Mouse (Mus musculus): ENCODE data around the gene Rassf5. TPM values are rescaled to one million over a fixed set of nuclear protein-coding genes. Genes with fewer than 3 reads are reported as not detected.
A peak's percentile ranks its signal among the peaks of the same experiment; 100 is the strongest.

Gene Rassf5
- 1 to 10 TPM; 3.9 to 5.4 TPM for total RNA-seq (2021)

DNA sequence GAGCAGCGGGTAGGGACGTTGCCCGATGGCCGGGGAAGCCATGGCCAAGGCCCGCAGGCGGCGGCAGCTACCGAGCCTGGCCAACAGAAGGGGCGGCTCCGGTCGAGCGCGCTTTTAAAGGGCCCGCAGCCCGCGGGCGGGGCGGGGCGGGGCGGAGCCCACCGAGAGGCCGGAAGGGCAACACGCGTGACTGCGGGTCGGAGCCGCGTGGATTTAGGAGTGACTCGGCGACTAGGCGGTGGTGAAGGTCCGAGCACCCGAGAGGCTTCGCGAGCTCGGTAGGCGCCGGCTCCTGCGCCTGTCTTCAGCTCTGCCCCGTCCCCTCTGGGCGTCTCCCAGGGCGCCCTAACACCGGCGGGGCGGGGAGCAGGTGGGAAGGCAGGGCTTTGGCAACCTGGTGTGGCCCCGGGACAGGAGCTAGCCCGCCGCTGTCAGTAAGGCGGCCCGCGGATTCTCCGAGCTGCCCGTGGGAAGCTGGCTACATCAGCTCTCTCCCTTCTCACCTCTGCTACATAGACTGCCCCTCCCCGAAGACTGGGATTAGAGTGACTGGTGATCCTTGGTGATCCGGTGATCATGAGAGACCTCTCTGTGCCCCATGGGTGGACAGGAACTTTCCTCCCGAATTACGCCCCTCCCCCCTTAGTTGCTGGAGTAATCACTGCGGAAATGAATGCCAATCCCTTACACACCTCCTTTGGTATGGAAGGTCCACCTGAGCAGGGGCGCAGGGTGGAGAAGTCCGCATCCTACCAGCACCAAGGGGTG lies at the start of gene Rassf5:
TSS of gene Rassf5 (minus strand) at position 170 of the 768 bp plus-strand sequence.
- DNase-seq: peak; percentile 74 to 79
- intact Hi-C loops (cut with DNase I): loop anchor here (5.0 kb wide), 1 partner anchor 38 kb away; no protein-coding TSS in a partner anchor

DNA sequence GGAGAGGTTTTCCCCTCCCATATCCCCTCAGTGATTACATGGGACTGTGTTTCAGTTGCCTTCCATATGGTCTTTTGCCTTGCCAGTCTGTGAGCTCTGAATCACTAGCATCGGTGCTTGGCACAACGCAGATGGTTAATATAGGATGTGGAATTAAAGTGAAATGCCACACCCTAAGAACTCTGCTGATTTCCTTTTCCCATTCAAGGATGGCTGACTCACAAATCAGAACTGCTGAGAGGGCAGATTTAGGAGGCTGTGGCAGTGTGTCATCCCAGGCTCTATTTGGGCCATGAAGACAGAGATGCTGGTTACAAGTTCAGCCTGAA lies 48.8 kb upstream of the Rassf5 start:
- no peak for DNase-seq
- intact Hi-C loops (cut with DNase I): no loop called here

DNA sequence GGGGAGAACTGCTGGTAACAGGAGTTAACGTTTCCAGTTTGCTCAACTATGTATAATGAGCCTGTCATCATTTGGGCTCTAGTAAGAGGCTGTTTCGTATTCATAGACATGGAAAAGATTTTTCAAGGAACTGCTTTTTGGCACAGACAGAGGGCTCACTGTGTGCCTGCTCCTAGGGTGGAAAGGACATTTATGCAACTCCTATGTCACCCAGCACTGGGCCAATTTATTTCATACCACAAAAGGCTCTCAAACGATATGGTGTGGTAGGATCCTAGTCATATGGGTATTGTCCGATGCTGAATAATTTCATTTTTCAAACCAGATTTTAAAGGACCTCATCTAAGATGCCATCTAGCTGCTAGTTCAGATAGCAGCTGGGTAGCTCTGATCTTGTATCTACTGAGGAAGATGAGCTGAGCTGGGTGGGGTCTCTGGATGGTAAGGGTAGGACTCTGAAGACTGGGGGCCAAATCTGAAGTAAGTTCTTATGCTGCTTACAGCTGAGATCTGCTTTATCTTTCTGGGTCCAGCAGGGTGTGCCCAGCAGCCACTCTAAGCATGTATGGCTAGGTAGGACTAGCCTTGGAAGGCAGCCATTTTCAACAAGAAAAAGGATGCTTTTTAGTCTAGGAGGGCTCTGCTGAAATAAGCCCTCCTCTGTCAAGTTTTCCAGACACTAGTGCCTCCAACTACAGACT lies 48.3 kb upstream of the Rassf5 start:
- DNase-seq: no peak
- intact Hi-C loops (cut with DNase I): no loop called here

DNA sequence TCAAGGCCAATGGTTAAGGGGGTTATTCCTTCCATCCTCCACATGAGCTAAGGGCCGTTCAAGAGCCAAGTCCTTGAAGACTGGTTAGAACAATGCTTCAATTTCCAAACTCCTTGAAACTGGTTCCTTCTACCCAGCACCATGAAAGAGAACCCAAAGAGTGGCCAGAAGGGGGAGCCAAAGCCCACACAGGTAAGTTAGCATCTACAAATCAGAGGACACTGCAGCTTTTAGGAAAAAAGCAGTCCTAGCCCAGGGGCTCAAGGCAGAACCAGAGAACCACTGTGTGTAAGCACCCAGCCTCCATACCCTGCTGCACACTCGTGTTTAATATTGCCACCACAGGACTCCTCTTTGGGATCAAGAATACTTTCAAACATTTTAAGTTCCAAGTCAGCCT lies 45.6 kb upstream of the Rassf5 start:
- intact Hi-C loops (cut with DNase I): loop anchor here (1.0 kb wide), 1 partner anchor 265 kb away; no protein-coding TSS in a partner anchor
- DNase-seq: peak; percentile 58 to 71

DNA sequence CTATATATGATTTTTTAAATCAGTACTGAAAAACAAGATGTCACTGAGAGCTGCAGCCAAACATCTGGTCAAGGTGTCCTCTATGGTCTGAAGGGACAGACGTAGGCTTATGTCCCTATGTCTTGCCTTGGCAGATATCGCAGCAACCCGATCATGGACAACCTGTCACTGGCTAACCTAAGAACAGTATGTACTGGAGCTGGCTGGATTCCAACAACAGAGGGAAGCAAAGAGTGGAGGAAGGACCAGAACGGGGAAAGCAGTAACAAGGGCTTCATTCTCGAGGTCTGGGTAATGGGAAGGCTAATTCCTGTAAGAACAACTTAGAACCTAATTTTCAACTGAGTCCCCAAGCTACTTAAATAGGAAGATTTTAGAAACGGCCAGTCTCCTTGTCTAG lies 43.9 kb upstream of the Rassf5 start:
- intact Hi-C loops (cut with DNase I): no loop called here
- DNase-seq: no peak

DNA sequence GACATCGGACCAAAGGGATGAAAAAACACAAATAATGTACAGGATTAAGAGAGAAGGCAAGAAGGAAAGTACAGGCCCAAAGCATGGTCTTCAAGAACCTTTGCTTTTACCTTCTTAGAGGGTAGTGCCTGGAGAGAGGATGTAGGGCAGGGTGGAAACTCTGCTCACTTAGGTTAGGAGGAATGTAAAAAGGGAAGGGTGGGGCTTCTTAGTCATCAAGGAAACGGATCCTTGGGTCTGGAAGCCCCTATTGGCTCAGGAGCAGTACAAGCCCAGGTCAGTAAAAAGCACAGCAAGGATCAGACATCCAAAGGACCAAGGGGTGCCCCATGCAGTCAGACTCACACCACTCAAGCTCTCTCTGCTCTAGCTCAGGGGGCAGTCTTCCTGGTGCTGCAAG lies 42.2 kb upstream of the Rassf5 start:
- intact Hi-C loops (cut with DNase I): no loop called here
- DNase-seq: no peak

DNA sequence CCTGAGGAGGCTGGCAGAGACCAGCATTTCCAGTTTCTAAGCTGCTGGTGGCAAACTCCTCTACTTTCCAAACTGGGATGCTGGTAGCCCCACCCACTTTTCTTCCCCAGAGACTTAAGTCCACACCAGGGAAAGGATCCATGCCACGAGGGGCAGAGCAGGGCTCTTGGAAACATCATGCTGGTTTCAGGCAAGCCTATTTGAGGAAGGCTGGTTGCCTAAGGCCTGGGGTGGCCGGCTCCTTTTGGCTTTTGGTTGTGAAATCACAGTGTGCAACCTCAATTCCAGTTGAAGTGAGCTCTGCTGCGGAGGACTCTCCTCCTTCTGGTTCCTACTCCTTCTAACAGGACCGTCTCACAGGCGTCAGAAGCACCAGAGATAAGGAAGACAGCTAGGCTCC lies 41.7 kb upstream of the Rassf5 start:
- intact Hi-C loops (cut with DNase I): no loop called here
- DNase-seq: no peak

DNA sequence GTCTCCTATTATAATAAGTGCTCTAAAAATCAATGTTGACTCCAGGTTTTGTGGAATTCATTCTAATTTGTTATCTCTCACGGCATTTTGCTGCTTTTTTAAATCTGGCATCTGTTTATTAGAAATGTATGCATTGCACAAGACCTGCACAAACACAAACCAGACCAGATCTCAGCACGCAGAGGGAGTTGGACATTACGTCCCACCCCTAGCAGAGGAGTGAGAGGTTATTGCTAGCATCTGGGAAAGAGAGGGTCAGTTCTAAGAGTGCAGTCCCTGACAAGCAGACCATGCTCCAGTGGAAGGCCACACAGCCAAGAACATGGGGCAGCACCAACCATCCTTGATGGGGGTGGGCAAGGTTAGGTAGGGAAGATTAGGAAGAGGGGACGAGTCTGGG lies 39.6 kb upstream of the Rassf5 start:
- no peak for DNase-seq
- intact Hi-C loops (cut with DNase I): loop anchor here (5.0 kb wide), 1 partner anchor 378 kb away; no protein-coding TSS in a partner anchor

DNA sequence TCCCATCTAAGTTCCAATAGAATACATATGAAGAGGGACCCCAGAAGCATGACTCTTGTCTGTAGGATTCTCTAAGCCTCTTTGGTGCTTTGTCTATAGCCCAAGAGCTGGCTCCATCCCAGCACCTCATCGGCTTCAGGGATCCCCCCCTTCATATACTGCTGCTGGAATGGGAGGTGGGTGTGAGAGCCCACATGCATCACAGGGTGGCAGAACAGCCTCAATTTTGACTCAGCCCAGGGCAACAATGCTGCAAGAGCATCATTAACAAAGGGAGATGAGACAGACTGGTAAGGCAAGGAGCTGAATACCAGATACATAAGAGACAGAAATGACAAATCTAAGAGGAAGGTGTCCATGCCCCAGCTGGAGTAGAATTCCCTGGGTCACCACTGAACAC lies 39.1 kb upstream of the Rassf5 start:
- intact Hi-C loops (cut with DNase I): loop anchor here (5.0 kb wide), 1 partner anchor 378 kb away; no protein-coding TSS in a partner anchor
- DNase-seq: no peak

DNA sequence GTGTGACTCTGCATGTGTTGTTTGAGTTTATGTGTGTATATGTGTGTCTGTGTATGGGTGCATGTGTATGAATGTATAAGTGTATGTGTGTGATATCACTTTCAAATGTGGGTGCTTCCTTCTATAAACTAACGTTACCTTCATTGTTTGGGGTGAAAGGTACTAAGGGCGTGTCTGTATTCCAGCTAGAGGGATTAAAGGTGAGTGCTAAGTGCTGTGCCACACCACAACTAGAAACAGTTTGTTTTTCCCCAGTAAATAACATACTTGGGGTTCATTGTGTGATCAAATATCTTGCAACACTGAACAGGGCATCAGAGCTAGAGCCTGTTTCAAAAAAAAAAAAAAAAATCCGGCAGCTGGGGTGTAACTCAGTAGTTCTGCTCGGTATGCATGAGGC lies 36.7 kb upstream of the Rassf5 start:
- no peak for DNase-seq
- intact Hi-C loops (cut with DNase I): loop anchor here (5.0 kb wide), 1 partner anchor 381 kb away; no protein-coding TSS in a partner anchor

DNA sequence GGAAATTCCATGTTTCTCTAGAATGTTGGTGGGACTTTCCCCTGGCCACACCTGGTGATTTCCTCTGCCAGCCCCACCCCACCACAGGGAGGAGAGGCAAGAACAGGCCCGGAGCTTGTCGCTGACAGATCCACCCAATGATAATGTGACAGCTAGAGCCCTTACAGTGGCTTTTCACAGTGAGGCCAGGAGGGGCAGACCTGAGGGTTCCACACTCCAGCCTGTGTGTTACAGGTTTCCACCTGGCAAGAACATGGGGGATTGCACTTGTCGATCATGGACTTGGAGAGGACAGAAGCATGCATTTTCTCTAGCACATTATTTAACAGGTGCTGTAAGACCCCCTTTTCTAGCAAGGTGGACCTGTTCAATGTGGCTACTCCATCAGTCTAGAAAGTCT lies 35.2 kb upstream of the Rassf5 start:
- intact Hi-C loops (cut with DNase I): loop anchor here (5.0 kb wide), 1 partner anchor 382 kb away; no protein-coding TSS in a partner anchor
- DNase-seq: no peak

DNA sequence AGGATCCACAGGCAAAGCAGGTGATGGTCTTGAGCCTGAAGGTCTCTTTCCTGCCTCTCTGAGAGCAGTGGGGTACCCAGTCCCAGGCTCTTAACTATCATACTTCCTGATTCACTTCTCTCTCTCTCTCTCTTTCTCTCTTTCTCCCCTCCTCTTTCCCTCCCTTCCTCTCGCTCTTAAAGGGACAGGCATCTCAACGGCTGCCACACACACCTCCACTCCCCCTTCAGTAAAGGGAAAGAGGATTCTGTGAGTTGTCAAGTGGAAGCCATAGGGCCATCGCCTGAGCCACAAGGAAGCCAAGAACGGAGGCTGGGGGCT lies 34.4 kb upstream of the Rassf5 start, which contains the start of gene Ikbke:
TSS of gene Ikbke (minus strand) at position 151 of the 321 bp plus-strand sequence.
- no peak for DNase-seq
- intact Hi-C loops (cut with DNase I): no loop called here

DNA sequence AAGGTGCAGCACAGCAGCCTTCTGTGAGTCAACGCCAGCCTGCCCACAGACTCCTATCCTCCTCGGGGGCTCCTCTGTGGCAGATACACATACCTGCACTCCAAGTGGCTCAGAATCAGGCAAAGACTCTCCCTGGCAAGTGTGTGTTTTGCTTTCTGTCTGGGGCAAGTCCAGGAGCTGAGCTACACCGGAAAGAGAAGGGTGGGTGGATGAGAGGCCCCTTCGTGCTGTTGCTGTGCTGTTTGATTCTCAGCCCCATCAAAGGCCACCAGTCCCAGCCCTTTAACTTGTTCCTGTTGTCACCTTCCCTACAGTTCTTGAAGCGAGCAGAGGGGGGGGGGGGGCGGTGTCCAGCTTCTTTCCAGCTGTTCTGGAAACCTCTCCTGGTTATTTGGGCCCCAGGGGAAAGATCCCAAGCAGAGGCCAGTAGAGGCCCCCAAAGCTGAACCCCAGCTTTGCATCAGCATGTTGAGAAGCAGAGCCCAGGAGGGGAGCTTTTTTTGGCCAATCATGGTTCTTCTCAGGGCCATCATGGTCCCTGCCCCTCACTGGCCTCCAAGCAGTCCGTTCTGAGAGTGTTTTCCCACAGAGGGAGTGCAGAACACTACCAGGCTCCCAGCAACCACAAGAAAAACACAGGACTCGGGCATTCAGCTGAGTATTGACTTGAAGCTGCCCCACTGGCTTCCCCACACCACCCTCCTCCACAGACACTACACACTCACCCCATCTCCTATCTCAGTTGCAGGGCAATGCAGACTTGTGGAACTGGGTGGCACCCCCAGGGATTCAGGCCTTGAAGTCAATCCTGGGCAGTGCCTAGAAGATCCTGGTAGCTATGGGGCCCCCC lies 33.8 kb upstream of the Rassf5 start:
- DNase-seq: peak in 1 of 2 experiments; percentile 27
- intact Hi-C loops (cut with DNase I): no loop called here

DNA sequence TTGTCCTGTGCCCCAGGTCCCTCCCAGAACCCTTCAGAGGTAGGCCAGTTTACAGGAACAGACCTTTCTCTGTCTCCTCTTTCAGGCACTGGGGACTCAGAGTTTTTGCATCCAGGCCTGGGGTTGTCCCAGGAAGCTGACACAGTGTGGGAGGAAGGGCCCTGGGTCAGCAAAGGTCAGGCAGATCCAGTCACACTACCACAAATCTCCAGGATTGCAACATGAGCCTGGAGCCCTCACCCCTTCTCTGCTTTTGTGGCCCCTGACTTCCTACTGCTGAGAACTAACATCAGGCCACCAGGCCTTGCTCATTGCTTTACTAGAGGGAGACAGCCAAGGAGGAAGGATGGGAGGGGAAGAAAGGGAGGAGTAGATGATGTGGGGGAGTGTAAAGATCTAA lies 31.8 kb upstream of the Rassf5 start:
- no peak for DNase-seq
- intact Hi-C loops (cut with DNase I): no loop called here

DNA sequence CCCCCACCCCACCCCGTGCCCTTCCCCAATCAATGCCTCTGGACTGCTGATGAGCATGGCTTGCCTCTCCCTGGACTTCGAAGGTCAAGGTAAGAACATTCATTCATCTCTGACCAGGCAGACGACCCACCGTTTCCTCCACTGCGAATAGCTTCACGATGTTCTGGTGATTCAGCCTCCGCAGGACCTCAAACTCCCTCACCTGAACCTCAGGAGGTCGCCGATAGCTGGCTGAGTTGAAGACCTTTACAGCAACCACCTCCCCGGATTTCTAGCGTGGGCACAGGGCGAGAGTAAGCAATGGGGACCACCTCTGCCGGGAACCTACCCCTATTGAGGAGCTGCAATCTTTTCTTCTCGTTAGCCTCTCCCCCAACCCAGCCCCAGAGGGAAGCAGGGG lies 30.5 kb upstream of the Rassf5 start:
- DNase-seq: no peak
- intact Hi-C loops (cut with DNase I): no loop called here

DNA sequence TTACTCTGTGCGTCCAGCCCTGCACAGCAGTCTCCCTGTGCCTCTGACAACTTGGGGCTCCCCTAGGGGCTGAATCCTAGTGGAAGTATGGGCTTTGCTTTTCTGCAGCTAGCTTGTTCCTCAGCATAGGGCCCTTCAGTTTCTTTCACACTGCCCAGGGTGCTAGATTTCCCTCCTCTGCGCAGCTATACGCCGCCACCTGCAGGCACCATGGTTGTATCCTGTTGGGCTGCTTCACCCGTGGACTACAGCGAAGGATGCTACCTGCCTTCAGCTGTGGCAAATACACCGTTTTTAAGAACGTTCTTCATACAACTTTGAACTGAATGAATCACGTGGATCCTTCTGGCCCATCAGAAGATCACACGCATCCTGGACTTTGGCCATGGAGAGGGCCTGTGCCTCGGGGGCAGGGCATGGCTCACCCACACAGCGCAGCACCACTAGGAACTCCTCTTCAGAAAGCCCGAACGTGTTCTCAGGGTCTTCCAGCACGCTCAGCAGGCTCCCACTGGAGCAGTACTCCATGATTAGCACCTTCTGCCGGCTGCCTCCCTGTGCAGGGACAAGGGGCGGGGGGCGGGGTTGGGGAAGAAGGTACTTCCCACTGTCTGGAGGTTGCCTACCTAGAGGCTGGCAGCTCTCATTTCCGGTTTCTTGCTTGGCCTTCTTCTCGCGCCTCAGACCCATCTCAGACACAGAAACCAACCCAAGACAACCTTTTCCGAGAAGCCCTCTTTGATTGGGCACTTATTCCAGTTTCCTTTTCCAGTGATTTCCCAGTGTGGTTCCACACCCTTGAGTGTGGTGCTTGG lies 29.9 kb upstream of the Rassf5 start:
- DNase-seq: no peak
- intact Hi-C loops (cut with DNase I): no loop called here

DNA sequence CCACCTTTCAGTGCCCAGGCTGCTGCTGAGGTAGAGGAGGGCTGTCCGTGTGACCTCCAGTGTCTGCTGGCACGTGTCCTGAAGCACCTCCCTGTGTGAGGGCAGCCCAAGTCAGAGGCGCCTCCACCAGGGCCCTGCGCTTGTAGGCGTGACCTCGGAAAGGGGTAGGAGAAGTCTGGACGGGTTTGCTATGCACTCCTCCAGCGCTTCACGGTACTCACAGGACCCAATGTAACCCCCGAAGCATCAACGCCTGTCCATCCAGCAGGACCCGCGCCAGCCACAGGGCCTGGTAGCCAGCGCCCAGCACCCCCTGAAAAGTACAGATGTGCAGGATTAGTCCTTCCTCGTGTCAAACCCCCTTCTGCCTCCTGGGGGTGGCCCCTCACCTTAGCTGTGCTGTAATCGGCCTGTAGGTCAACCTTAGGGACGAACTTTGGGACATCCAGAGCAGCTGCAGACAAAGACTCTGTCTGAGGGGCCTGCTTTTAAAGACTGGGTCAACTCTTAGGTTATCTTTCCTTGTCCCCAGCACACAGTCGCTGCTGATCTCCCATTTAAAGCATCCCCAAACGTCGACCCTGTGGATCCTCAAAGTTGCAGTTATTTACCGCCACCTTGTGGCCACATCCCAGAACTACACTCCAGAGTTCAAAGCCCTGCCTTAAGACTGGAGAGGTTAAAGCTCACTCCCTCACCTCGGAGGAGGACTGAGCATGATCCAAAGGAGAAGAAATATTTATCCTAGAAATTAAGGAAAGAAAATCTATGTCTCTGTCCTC lies 24.9 kb upstream of the Rassf5 start:
- intact Hi-C loops (cut with DNase I): loop anchor here (10.0 kb wide), 1 partner anchor 475 kb away; no protein-coding TSS in a partner anchor
- peak; percentile 77 to 79 for DNase-seq

DNA sequence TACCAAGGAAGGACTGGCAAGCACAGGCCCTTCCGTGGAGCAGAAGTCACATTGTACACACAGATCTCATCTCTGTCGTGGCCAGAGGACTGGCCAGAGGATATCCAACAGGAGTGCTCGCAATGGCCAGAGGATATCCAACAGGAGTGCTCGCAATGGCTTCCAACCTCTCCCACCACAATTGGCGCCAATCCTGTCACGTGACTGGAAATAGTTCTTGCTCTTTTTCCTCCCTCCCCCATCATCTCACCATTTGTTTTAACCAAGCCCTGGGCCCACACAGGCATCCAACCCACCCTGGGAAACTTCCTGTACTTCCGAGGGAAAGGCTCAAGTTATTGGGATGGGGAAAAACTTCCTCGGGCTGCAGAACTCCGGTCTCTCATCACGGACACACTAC lies 23.7 kb upstream of the Rassf5 start:
- intact Hi-C loops (cut with DNase I): loop anchor here (10.0 kb wide), 1 partner anchor 474 kb away; no protein-coding TSS in a partner anchor
- no peak for DNase-seq

DNA sequence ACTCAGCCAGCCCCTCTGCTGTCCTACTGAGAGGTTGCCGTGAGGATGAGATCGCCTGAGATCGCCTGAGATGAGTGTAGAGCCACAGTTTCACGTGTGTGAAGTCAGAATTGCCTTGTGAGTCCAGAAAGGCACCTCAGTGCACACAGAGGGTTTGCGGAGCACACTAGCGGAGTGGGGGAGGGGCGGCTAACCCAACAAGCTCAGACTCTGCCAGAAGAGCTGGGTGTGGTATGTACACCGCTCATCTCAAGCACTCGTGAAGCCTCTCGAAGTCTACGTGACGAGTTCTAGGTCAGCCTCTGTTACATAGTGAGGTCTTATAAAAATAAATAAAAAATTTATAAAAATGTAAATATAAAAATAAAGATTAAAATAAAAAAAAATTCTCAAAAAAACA lies 18.8 kb upstream of the Rassf5 start:
- no peak for DNase-seq
- intact Hi-C loops (cut with DNase I): loop anchor here (5.0 to 10.0 kb wide), 2 partner anchors 387 to 469 kb away; no protein-coding TSS in a partner anchor

Measured in heart, postnatal 10 days (tissue).